ENCODE assay signal across 21 mouse cellular contexts in the genomic region with DNA sequence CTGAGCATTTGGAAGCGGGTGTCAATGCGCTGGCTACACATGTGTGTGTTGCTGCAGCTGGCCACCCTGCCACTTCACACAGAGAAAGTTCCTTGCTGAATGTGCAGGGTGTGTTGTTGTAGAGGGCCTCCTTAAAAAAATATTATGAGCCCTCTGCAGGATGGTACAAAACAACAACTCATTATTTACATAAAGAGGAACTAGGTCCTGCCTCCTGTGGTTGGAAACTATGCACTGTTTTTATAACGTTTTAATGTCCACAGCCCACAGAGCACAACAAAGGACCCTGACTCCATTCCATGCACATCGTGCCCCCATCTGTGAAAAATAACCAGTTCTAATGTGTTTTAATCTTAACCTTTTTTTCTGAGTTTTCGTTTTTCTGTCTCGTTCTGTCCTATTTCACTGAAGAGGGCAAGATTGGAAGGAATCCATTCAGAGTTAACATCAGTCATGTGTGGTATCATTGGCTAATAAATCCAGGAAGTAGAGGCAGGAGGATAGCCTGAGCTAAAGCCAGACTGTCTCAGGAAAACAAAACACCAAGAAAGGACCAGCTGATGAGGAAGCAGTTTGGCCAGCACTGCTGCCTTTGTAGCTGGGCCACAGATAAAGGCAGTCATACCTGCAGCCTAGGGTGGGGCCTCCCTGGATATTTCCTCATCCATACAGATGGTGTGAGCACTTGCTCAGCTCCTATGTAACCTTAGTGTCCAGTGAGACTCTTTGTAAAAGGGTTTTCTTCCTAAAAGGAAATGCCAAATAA.
DNase-seq lines count a peak whose midpoint lies in the region; ATAC-seq and TF ChIP-seq lines count a peak whose summit lies in the region.
"Had no signal": no experiment of that assay in that cellular context is flagged by ENCODE, and none has a peak within 500 bp of the region (broad histone marks: within the 10 kb centered on the region; RNA-seq: fewer than 3 reads in every experiment).

No protein-coding gene starts in this region.

- no peaks in the 10 kb centered on the region for H3K27me3 ChIP-seq in hindbrain, embryonic 16.5 days (replicated peaks; ENCODE audit: control insufficient read depth, insufficient read depth, low read length)
- no peaks in the 10 kb centered on the region for H3K27me3 ChIP-seq in hindbrain, embryonic 12.5 days
- H3K27me3 ChIP-seq in small intestine, adult 2 months (ENCODE audit: control insufficient read depth, insufficient read depth, low read length): no peaks in the 10 kb centered on the region
- H3K27me3 ChIP-seq: limb, embryonic 15.5 days; megakaryocyte, embryonic 14.5 days; neural tube, embryonic 12.5 days had no signal

- 0 out of 2 replicates have a peak, but pooled peaks have one; percentile 28 for ATAC-seq in hindbrain, embryonic 16.5 days
- ATAC-seq in hindbrain, embryonic 12.5 days (ENCODE audit: low FRiP score): no peak
- peak; percentile 83 for ATAC-seq in granulocyte monocyte progenitor cell, adult 5-6 weeks (replicated peaks; ENCODE audit: poor library complexity, severe bottlenecking)
- ATAC-seq: forebrain, embryonic 16.5 days had no signal

- 65% methylated on average over 6 of the region's 6 CpGs for WGBS in hindbrain, embryonic 16.5 days
- WGBS in hindbrain, embryonic 12.5 days: 64% methylated on average over 6 of the region's 6 CpGs
- 75% methylated on average over 6 of the region's 6 CpGs for WGBS in small intestine, adult 2 months

- H3K27ac ChIP-seq in hindbrain, embryonic 16.5 days (ENCODE audit: low read depth, low read length): no peak overlapping the region
- H3K27ac ChIP-seq in hindbrain, embryonic 12.5 days: no peak overlapping the region
- H3K27ac ChIP-seq in small intestine, adult 2 months (ENCODE audit: insufficient read depth, low read depth, low read length): peak overlapping the region; percentile 34; the same call in 1 of the 2 replicates
- H3K27ac ChIP-seq: embryonic facial prominence, embryonic 10.5 days; gastrocnemius, adult 2 months; limb, embryonic 15.5 days; neural tube, embryonic 12.5 days had no signal

- no peaks in the 10 kb centered on the region for H3K4me1 ChIP-seq in hindbrain, embryonic 16.5 days (ENCODE audit: control insufficient read depth, insufficient read depth, low read depth, low read length)
- peaks cover 12% of the 10 kb centered on the region for H3K4me1 ChIP-seq in hindbrain, embryonic 12.5 days
- no peaks in the 10 kb centered on the region for H3K4me1 ChIP-seq in small intestine, adult 2 months (ENCODE audit: control insufficient read depth, insufficient read depth, insufficient read length, low read length)
- H3K4me1 ChIP-seq: limb, embryonic 15.5 days; megakaryocyte, embryonic 14.5 days had no signal

- H3K36me3 ChIP-seq in hindbrain, embryonic 16.5 days (ENCODE audit: control insufficient read depth, insufficient read depth, low read length): no peaks in the 10 kb centered on the region
- no peaks in the 10 kb centered on the region for H3K36me3 ChIP-seq in hindbrain, embryonic 12.5 days
- H3K36me3 ChIP-seq in small intestine, adult 2 months (ENCODE audit: control insufficient read depth, insufficient read depth, low read length): no peaks in the 10 kb centered on the region
- H3K36me3 ChIP-seq: embryonic facial prominence, embryonic 10.5 days; limb, embryonic 15.5 days; neural tube, embryonic 12.5 days had no signal

- peak; percentile 55 to 62 for DNase-seq in spleen, postnatal 36 days (ENCODE audit: low spot score in 2 of 2)
- DNase-seq in spleen, postnatal 10 days (ENCODE audit: low spot score in 2 of 2): no peak
- no peak for DNase-seq in cerebellum, adult 8-10 months
- no peak for DNase-seq in yolk sac, embryonic 10.5 days (ENCODE audit: low spot score)
- DNase-seq: adrenal gland, postnatal 25 days; cerebellum, postnatal 25 days; gastrocnemius, adult 2 months; heart, adult 18-20 months; kidney, adult 11 months; lung, adult 2 months; right cerebral cortex, postnatal 4 days had no signal

- H3K4me2 ChIP-seq in hindbrain, embryonic 16.5 days (ENCODE audit: low read length): no peak overlapping the region
- H3K4me2 ChIP-seq in hindbrain, embryonic 12.5 days (replicated peaks): no peak overlapping the region
- H3K4me2 ChIP-seq: limb, embryonic 15.5 days; neural tube, embryonic 12.5 days had no signal

- no peak for TF ChIP-seq CTCF in small intestine, adult 2 months (IDR thresholded peaks at IDR 0.05; ENCODE audit: extremely low read depth, insufficient read length, insufficient replicate concordance, low read depth, low read length)

- H3K9ac ChIP-seq in hindbrain, embryonic 16.5 days (ENCODE audit: low read depth, low read length): no peak overlapping the region
- H3K9ac ChIP-seq in hindbrain, embryonic 12.5 days: no peak overlapping the region
- H3K9ac ChIP-seq: limb, embryonic 15.5 days; neural tube, embryonic 12.5 days had no signal

- TF ChIP-seq POLR2A in small intestine, adult 2 months (IDR thresholded peaks at IDR 0.05; ENCODE audit: low read depth, low read length): no peak

- H3K9me3 ChIP-seq in hindbrain, embryonic 16.5 days (ENCODE audit: control insufficient read depth, low read length): no peaks in the 10 kb centered on the region
- H3K9me3 ChIP-seq in hindbrain, embryonic 12.5 days (replicated peaks): no peaks in the 10 kb centered on the region
- H3K9me3 ChIP-seq: embryonic facial prominence, embryonic 10.5 days; limb, embryonic 15.5 days; megakaryocyte, embryonic 14.5 days; neural tube, embryonic 12.5 days had no signal

- H3K4me3 ChIP-seq in hindbrain, embryonic 16.5 days (ENCODE audit: low read length): no peak overlapping the region
- H3K4me3 ChIP-seq in hindbrain, embryonic 12.5 days: no peak overlapping the region
- H3K4me3 ChIP-seq in small intestine, adult 2 months (ENCODE audit: low read depth, low read length): no peak overlapping the region
- H3K4me3 ChIP-seq: embryonic facial prominence, embryonic 10.5 days; erythroblast, embryonic 14.5 days; gastrocnemius, adult 2 months; limb, embryonic 15.5 days; megakaryocyte, embryonic 14.5 days; neural tube, embryonic 12.5 days had no signal

Comparison
In these comparisons a context has a peak if more than half of its experiments do, and no peak if none do; other contexts are left out.
1. DNase-seq: peak in spleen, postnatal 36 days (2 of 2); none in spleen, postnatal 10 days (0 of 2), cerebellum, adult 8-10 months (single experiment) and yolk sac, embryonic 10.5 days (single experiment).